Mouse (Mus musculus) stomach, embryonic 15.5 days (tissue): ENCODE results near the gene Hist2h2ac. TPM values are rescaled to one million over a fixed set of nuclear protein-coding genes. Genes with fewer than 3 reads are reported as not detected.
"Not testable (repeated sequence)": the region's sequence is repeated elsewhere in the genome, so short reads cannot be mapped to it uniquely, and the experiment has no call there.

Experiments
- ATAC-seq: fragments of 200-750 bp; cut with Nextera tagmentation; 2 replicates; pipeline ENCODE4 v1.8.0; 2017; ENCODE audit warnings: low read depth, moderate number of reproducible peaks, moderate TSS enrichment; ENCODE audit not compliant: insufficient read depth, low FRiP score
- H3K27ac ChIP-seq: fragments of 300-500 bp; sonication (generic); 2 replicates; pipeline ENCODE4 v1.5.1; 2015; ENCODE audit warnings: mild to moderate bottlenecking, inconsistent platforms
- H3K27me3 ChIP-seq: fragments of 300-500 bp; sonication (generic); replicated peaks from 2 replicates; pipeline ENCODE4 v1.6.1; 2015; ENCODE audit warnings: inconsistent platforms
- H3K36me3 ChIP-seq: fragments of 300-500 bp; sonication (generic); 2 replicates; pipeline ENCODE4 v1.6.1; 2015; ENCODE audit warnings: inconsistent platforms
- H3K4me1 ChIP-seq: fragments of 300-500 bp; sonication (generic); 2 replicates; pipeline ENCODE4 v1.6.1; 2015; ENCODE audit warnings: inconsistent platforms
- H3K4me2 ChIP-seq: fragments of 300-500 bp; sonication (generic); 2 replicates; pipeline ENCODE4 v1.6.1; 2015; ENCODE audit warnings: mild to moderate bottlenecking, inconsistent platforms
- H3K4me3 ChIP-seq: fragments of 300-500 bp; sonication (generic); replicated peaks from 2 replicates; pipeline ENCODE4 v1.5.1; 2015; ENCODE audit warnings: inconsistent platforms
- H3K9ac ChIP-seq: fragments of 300-500 bp; sonication (generic); 2 replicates; pipeline ENCODE4 v1.6.1; 2015; ENCODE audit warnings: inconsistent platforms
- H3K9me3 ChIP-seq: fragments of 300-500 bp; sonication (generic); 2 replicates; pipeline ENCODE4 v1.6.1; 2016; ENCODE audit warnings: inconsistent platforms
- WGBS: fragments of 180-500 bp; shearing (Covaris S2); methylation state at CpG from one replicate; pipeline ENCODE4 v1.1.7; 2015; 5-methylcytosine and 5-hydroxymethylcytosine counted together
- polyA plus RNA-seq: library from polyadenylated mRNA; unstranded; fragments of >200 nt; fragmentation: Nextera tagmentation; extraction: Ambion mirVana; gene quantifications from 2 replicates; pipeline ENCODE4 v1.2.1, GENCODE M21; 2015

Gene Hist2h2ac
- polyA plus RNA-seq, 1 experiment from 2014 or later, result 14.5 TPM

GRCm38 (mm10) chr3:96247356-96248140 lies 26.9 kb upstream of the Hist2h2ac start:
- Histone ChIP-seq H3K4me1 (peaks cover 22% of the 10 kb centered on the region; the same call in 1 of the 2 replicates), H3K27me3 (no peaks in the 10 kb centered on the region), H3K4me2 (peak overlapping the region; percentile 51), H3K27ac (peak overlapping the region; percentile 72; the same call in 1 of the 2 replicates), H3K36me3 (no peaks in the 10 kb centered on the region), H3K4me3 (peak overlapping the region; percentile 44), H3K9ac (peak overlapping the region; percentile 39; the same call in 1 of the 2 replicates), H3K9me3 (no peaks in the 10 kb centered on the region)
- WGBS, result 3% methylated on average over 11 of the region's 11 CpGs
- no peak for ATAC-seq

GRCm38 (mm10) chr3:96246427-96246856 lies 25.8 kb upstream of the Hist2h2ac start, which contains the start of gene Hist2h3c1:
Gene Hist2h3c1 (plus strand): TSS chr3:96246685.
- peak within 1 kb of the TSS; percentile 44 for H3K4me3 ChIP-seq
- H3K9ac ChIP-seq, result peak within 1 kb of the TSS; percentile 39; the same call in 1 of the 2 replicates
- ATAC-seq, result peak; percentile 91
- not testable (repeated sequence) for H3K9me3 ChIP-seq, H3K27me3 ChIP-seq, H3K36me3 ChIP-seq
- H3K4me1 ChIP-seq, result peaks cover 22% of the 10 kb centered on the region; the same call in 1 of the 2 replicates
- peak within 1 kb of the TSS; percentile 73; the same call in 1 of the 2 replicates for H3K27ac ChIP-seq
- WGBS, result no CpG with 5 or more reads among the region's 47 CpGs
- peak within 1 kb of the TSS; percentile 51 for H3K4me2 ChIP-seq

- peaks cover 20% of the 10 kb centered on the region; the same call in 1 of the 2 replicates for H3K4me1 ChIP-seq
- not testable (repeated sequence) for H3K9me3 ChIP-seq, ATAC-seq, H3K36me3 ChIP-seq, H3K27me3 ChIP-seq, H3K9ac ChIP-seq, H3K4me2 ChIP-seq
- H3K27ac ChIP-seq, result peak overlapping the region; percentile 73; the same call in 1 of the 2 replicates
- 0% methylated on average over 12 of the region's 21 CpGs for WGBS
- H3K4me3 ChIP-seq, result peak overlapping the region; percentile 35; the same call in 1 of the 2 replicates
Measured at GRCm38 (mm10) chr3:96246018-96246417, 25.3 kb upstream of the Hist2h2ac start.

DNA sequence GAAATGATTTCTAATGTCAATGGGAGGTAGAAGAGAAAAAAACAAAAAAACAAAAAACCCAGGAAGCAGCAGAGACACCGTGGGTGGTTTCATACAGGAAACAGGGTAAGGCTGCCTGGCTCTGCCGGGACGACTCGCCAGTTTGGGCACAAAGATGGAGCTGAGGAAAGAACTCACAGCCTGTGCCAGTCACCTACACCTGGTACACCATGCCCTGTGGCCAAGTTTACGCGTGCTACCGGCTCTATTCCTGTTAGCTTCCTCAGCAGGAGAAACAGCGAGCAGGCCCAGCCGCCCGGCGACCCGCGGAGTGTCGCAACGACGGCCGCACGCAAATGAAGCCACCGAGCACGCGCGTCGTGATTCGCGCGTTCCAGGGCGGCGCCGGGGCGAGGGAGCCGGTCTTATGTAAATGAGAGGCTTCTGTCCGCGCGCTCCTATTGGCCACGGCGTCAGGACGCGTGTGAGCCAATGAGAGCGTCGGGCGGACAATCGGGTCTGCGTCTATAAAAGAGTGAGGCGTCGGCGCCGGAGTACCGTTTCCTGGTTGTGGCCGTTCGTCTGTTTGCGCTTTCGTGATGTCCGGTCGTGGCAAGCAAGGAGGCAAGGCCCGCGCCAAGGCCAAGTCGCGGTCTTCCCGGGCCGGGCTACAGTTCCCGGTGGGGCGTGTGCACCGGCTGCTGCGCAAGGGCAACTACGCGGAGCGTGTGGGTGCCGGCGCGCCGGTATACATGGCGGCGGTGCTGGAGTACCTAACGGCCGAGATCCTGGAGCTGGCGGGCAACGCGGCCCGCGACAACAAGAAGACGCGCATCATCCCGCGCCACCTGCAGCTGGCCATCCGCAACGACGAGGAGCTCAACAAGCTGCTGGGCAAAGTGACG lies 24.6 kb upstream of the Hist2h2ac start, which contains the start of gene Hist2h2aa1:
Hist2h2aa1 (plus strand) TSS at position 495 of the 884 bp plus-strand sequence.
- peak; percentile 87 for ATAC-seq
- H3K27ac ChIP-seq, result peak within 1 kb of the TSS; percentile 99
- 0% methylated on average over 35 of the region's 88 CpGs for WGBS

GRCm38 (mm10) chr3:96243921-96244572 lies 23.4 kb upstream of the Hist2h2ac start:
- Histone ChIP-seq H3K4me3 (peak overlapping the region; percentile 52; the same call in 1 of the 2 replicates), H3K4me2 (peak overlapping the region; percentile 57), H3K27ac (peak overlapping the region; percentile 99), H3K27me3 (no peaks in the 10 kb centered on the region), H3K4me1 (peaks cover 17% of the 10 kb centered on the region; the same call in 1 of the 2 replicates), H3K36me3 (no peaks in the 10 kb centered on the region), H3K9me3 (no peaks in the 10 kb centered on the region), H3K9ac (no peak overlapping the region; the same call in 1 of the 2 replicates)
- no peak for ATAC-seq
- 73% methylated on average over 7 of the region's 7 CpGs for WGBS

More for the DNA sequence above, 24.6 kb upstream of the Hist2h2ac start, which contains the start of gene Hist2h2aa1:
- not testable (repeated sequence) for H3K9ac ChIP-seq, H3K36me3 ChIP-seq, H3K27me3 ChIP-seq, H3K9me3 ChIP-seq
- peak within 1 kb of the TSS; percentile 57 for H3K4me2 ChIP-seq
- peaks cover 17% of the 10 kb centered on the region; the same call in 1 of the 2 replicates for H3K4me1 ChIP-seq
- H3K4me3 ChIP-seq, result peak within 1 kb of the TSS; percentile 52

DNA sequence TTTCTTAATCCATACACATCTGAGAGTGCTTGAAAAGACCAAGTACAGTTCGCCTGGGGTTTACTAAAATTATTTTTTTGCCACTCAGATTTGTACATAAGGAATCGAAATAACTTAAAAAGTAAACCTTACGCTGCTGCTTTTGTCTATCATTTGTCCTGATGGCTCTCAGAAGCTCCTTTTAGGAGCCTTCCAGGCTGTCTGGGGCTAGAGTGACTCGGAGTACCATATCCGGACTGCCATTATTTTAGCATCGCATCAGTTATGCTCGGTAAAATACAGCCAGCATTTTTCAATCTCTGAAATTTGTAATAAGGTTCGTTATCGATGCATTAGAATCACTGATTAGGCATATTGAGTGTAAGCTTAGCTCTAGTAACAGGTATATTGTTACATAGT lies 20.1 kb upstream of the Hist2h2ac start:
- peak overlapping the region; percentile 90 for H3K27ac ChIP-seq
- H3K4me1 ChIP-seq, result peaks cover 21% of the 10 kb centered on the region
- H3K4me3 ChIP-seq, result no peak overlapping the region
- H3K36me3 ChIP-seq, result no peaks in the 10 kb centered on the region
- H3K9me3 ChIP-seq, result no peaks in the 10 kb centered on the region
- 75% methylated on average over 9 of the region's 9 CpGs for WGBS
- H3K4me2 ChIP-seq, result peak overlapping the region; percentile 45; the same call in 1 of the 2 replicates
- no peak for ATAC-seq
- no peaks in the 10 kb centered on the region for H3K27me3 ChIP-seq
- H3K9ac ChIP-seq, result no peak overlapping the region

GRCm38 (mm10) chr3:96239949-96240798 lies 19.5 kb upstream of the Hist2h2ac start, which contains the start of gene Hist2h2aa2:
Gene Hist2h2aa2 (minus strand): TSS chr3:96240276.
- 2% methylated on average over 48 of the region's 85 CpGs for WGBS
- peak; percentile 82 for ATAC-seq
- H3K4me2 ChIP-seq, result peak within 1 kb of the TSS; percentile 45

GRCm38 (mm10) chr3:96238954-96239793 lies 18.5 kb upstream of the Hist2h2ac start, which contains the start of gene Hist2h3c2:
Gene Hist2h3c2 (minus strand): TSS chr3:96239127.
- not testable (repeated sequence) for H3K9me3 ChIP-seq
- peak; percentile 91 for ATAC-seq
- 0% methylated on average over 28 of the region's 68 CpGs for WGBS

More at GRCm38 (mm10) chr3:96239949-96240798, 19.5 kb upstream of the Hist2h2ac start, which contains the start of gene Hist2h2aa2:
- Histone ChIP-seq H3K4me3 (peak within 1 kb of the TSS; percentile 33), H3K4me1 (peaks cover 21% of the 10 kb centered on the region), H3K27ac (peak within 1 kb of the TSS; percentile 90)
- not testable (repeated sequence) for H3K27me3 ChIP-seq, H3K9ac ChIP-seq, H3K9me3 ChIP-seq, H3K36me3 ChIP-seq

GRCm38 (mm10) chr3:96237904-96238511 lies 17.3 kb upstream of the Hist2h2ac start:
- Histone ChIP-seq H3K9ac (peak overlapping the region; percentile 52), H3K4me1 (peaks cover 8% of the 10 kb centered on the region), H3K9me3 (no peaks in the 10 kb centered on the region), H3K4me3 (peak overlapping the region; percentile 44), H3K4me2 (peak overlapping the region; percentile 54), H3K27me3 (no peaks in the 10 kb centered on the region), H3K27ac (peak overlapping the region; percentile 76), H3K36me3 (no peaks in the 10 kb centered on the region)
- ATAC-seq, result no peak
- under 1% methylated on average over 12 of the region's 12 CpGs for WGBS

More at GRCm38 (mm10) chr3:96238954-96239793, 18.5 kb upstream of the Hist2h2ac start, which contains the start of gene Hist2h3c2:
- Histone ChIP-seq H3K4me3 (peak within 1 kb of the TSS; percentile 44), H3K4me2 (peak within 1 kb of the TSS; percentile 54), H3K27ac (peak within 1 kb of the TSS; percentile 76), H3K9ac (peak within 1 kb of the TSS; percentile 52), H3K4me1 (peaks cover 18% of the 10 kb centered on the region)
- H3K36me3 ChIP-seq, H3K27me3 ChIP-seq: not testable (repeated sequence)
